Mouse (Mus musculus) cerebellum, adult 18-20 months (tissue): ENCODE measurements at regions not wholly inside any gene's neighbourhood (a gene's known extent, or its start where the extent isn't known, plus 50 kb on each side); places are given as distances from the start of the nearest gene placed in this dataset.

Experiments used
- DNase-seq, 2 experiments: peaks; one replicate each; pipeline ENCODE4 v3.0.0; 2021

GRCm38 (mm10) chr13:101214094-101214493 lies 380.9 kb upstream of the Slc30a5 start:
- DNase-seq = peak in 1 of 2 experiments; percentile 30

GRCm38 (mm10) chr13:101213121-101213916 lies 380.1 kb upstream of the Slc30a5 start:
- DNase-seq = peak; percentile 59 to 67

- no peak for DNase-seq
Observed at GRCm38 (mm10) chr13:101212341-101212895, 379.2 kb upstream of the Slc30a5 start.

- no peak for DNase-seq
Observed at GRCm38 (mm10) chr13:101208788-101209187, 375.6 kb upstream of the Slc30a5 start.

- no peak for DNase-seq
Observed at GRCm38 (mm10) chr13:101203463-101203862, 370.2 kb upstream of the Slc30a5 start.

- DNase-seq = no peak
Observed at GRCm38 (mm10) chr13:101202565-101203313, 369.5 kb upstream of the Slc30a5 start.

- no peak for DNase-seq
Observed at GRCm38 (mm10) chr13:101190249-101190830, 357.1 kb upstream of the Slc30a5 start.

- no peak for DNase-seq
Observed at GRCm38 (mm10) chr13:101182387-101182786, 349.2 kb upstream of the Slc30a5 start.

GRCm38 (mm10) chr13:101175017-101175689 lies 341.9 kb upstream of the Slc30a5 start:
- DNase-seq = no peak

GRCm38 (mm10) chr13:101161768-101162167 lies 328.5 kb upstream of the Slc30a5 start:
- peak in 1 of 2 experiments; percentile 15 for DNase-seq

- DNase-seq = no peak
Observed at GRCm38 (mm10) chr13:101159878-101160277, 326.7 kb upstream of the Slc30a5 start.

GRCm38 (mm10) chr13:101153760-101154159 lies 320.5 kb upstream of the Slc30a5 start:
- no peak for DNase-seq

- DNase-seq = no peak
Observed at GRCm38 (mm10) chr13:101142761-101143160, 309.5 kb upstream of the Slc30a5 start.

GRCm38 (mm10) chr13:101142104-101142735 lies 309.0 kb upstream of the Slc30a5 start:
- DNase-seq = no peak

GRCm38 (mm10) chr13:101129466-101129865 lies 296.2 kb upstream of the Slc30a5 start:
- DNase-seq = no peak

GRCm38 (mm10) chr13:101127808-101128207 lies 294.6 kb upstream of the Slc30a5 start:
- no peak for DNase-seq

- no peak for DNase-seq
Observed at GRCm38 (mm10) chr13:101127262-101127661, 294.0 kb upstream of the Slc30a5 start.

GRCm38 (mm10) chr13:101117311-101117710 lies 284.1 kb upstream of the Slc30a5 start:
- DNase-seq = no peak

- DNase-seq = no peak
Observed at GRCm38 (mm10) chr13:101115296-101115695, 282.1 kb upstream of the Slc30a5 start.

GRCm38 (mm10) chr13:101112176-101112575 lies 278.9 kb upstream of the Slc30a5 start:
- DNase-seq = no peak

- no peak for DNase-seq
Observed at GRCm38 (mm10) chr13:101111773-101112172, 278.5 kb upstream of the Slc30a5 start.

GRCm38 (mm10) chr13:101100621-101101020 lies 267.4 kb upstream of the Slc30a5 start:
- no peak for DNase-seq
